Mouse (Mus musculus): ENCODE results near the gene Smg1. TPM values are rescaled to one million over a fixed set of nuclear protein-coding genes. Genes with fewer than 3 reads are reported as not detected.
A peak's percentile ranks its signal among the peaks of the same experiment; 100 is the strongest.

The Smg1 gene
- total RNA-seq (2012; rRNA removed) (28.0 and 29.2 TPM in 2 replicates), total RNA-seq (2014; rRNA removed) (16.1 and 17.7 TPM in 2 replicates), polyA plus RNA-seq (2012; ENCODE audit: insufficient read length, low read depth) (33.2 and 35.0 TPM in 2 replicates)

DNA sequence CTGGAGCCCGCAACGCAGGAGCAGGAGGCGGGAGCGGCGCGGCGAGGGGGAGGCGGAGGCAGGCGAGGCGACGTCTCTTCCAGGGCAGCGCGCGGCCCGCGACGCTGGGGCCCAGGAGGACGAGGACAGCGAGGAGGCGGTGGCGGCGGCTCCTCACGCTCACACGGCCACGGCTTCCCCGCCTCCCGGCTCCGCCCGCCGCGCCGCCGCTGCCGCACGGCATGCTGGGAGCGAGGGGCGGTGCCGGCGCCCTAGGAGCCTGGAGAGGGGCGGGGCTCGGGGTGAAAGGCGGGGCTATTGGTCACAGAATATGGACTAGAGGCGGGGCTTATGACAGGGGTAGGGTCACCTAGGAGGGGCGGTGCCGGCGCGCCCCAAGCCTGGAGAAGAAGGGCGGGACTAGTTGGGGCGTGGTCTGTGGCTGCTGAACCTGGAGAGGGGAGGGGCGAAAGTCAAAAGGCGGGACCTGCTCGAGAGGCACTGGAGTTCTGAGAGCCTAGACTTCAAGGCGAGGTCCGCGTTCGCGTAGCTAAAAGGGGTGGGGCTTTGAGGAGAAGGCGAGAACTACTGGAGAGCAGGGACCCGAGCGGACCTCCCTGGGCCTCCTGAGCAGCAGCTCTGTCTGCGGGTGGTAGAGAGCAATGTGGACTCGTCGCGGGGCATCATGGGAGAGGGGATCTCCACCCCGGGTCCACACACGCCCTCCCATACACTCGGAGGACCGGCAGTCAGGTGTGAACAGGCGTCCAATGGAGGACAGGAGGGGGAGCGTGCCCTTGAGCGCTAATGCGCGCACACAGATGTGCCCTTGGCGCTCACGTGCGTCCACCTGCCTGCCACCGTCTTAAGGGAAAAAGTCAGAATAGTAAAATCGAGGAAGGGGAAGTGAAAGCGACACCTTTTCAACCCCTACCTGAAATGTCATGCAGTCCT, at the start of gene Smg1:
Smg1 (minus strand) TSS at position 218 of the 933 bp plus-strand sequence.
- Histone ChIP-seq H3K27me3 (replicated peaks) (no peaks in the 10 kb centered on the region), H3K9me3 (replicated peaks; ENCODE audit: low read length) (peaks cover 5% of the 10 kb centered on the region), H3K27ac (ENCODE audit: insufficient read depth, low read depth) (peak within 1 kb of the TSS; percentile 87), H3K4me3 (replicated peaks in 1 of 3; ENCODE audit: low read depth in 2 of 3, low read length in 2 of 3, poor library complexity in 1 of 3) (peak within 1 kb of the TSS; percentile 75 to 91 (median 90)), H3K4me2 (ENCODE audit: insufficient read depth, low read depth, poor library complexity, severe bottlenecking) (peak within 1 kb of the TSS; percentile 91), H3K79me2 (replicated peaks; ENCODE audit: control insufficient read depth, extremely low read depth, insufficient read depth, poor library complexity, severe bottlenecking) (peaks cover 46% of the 10 kb centered on the region), H3K4me1 (ENCODE audit: control insufficient read depth in 1 of 2, insufficient read depth in 2 of 2) (peaks cover 4 to 32% of the 10 kb centered on the region in 2 experiments; a peak in 2 of 4 replicates), H3K9ac (ENCODE audit: insufficient read depth, low read depth) (peak within 1 kb of the TSS; percentile 87), H3K36me3 (replicated peaks in 1 of 2; ENCODE audit: control insufficient read depth in 1 of 2, insufficient read depth in 1 of 2, low read length in 1 of 2) (peaks cover 0 to 8% of the 10 kb centered on the region in 2 experiments)
- in situ Hi-C loops (cut with MboI; ENCODE audit: low pct_ligation_motif_present, low pct_unique_long_range_greater_than_20kb, low sequenced_read_pairs) = no loop called here
- dilution Hi-C loops (cut with MboI; ENCODE audit: extremely low pct_ligation_motif_present, extremely low pct_unique_long_range_greater_than_20kb, low sequenced_read_pairs) = no loop called here
- DNase-seq (ENCODE audit: extremely low read depth) = peak; percentile 99
- TF ChIP-seq JUND (conservative IDR thresholded peaks at IDR 0.05; ENCODE audit: low read depth, low read length) (0 out of 2 replicates have a peak, but pooled peaks have one; percentile 12), RAD21 (IDR thresholded peaks at IDR 0.05; ENCODE audit: low read depth, low read length) (no peak), SMC3 (IDR thresholded peaks at IDR 0.05; ENCODE audit: low read depth, low read length) (no peak), ETS1 (conservative IDR thresholded peaks at IDR 0.05; ENCODE audit: low read depth, low read length) (peak; percentile 78), TCF12 (IDR thresholded peaks at IDR 0.05; ENCODE audit: low read depth, low read length) (peak; percentile 69), CTCF (conservative IDR thresholded peaks at IDR 0.05 in 1 of 2, IDR thresholded peaks at IDR 0.05 in 1 of 2; ENCODE audit: low read depth in 2 of 2, low read length in 2 of 2) (no peak), MEF2A (IDR thresholded peaks at IDR 0.05; ENCODE audit: borderline replicate concordance, low read depth, low read length) (0 out of 2 replicates have a peak, but pooled peaks have one; percentile 6), MAZ (IDR thresholded peaks at IDR 0.05; ENCODE audit: low read depth, low read length) (peak; percentile 19; the same call in 1 of the 2 replicates), GABPA (IDR thresholded peaks at IDR 0.05; ENCODE audit: insufficient replicate concordance, low read depth, low read length) (no peak), MAX (IDR thresholded peaks at IDR 0.05; ENCODE audit: low read length) (peak; percentile 77; the same call in 1 of the 2 replicates), USF2 (conservative IDR thresholded peaks at IDR 0.05; ENCODE audit: low read depth, low read length) (no peak), NRF1 (IDR thresholded peaks at IDR 0.05; ENCODE audit: low read depth, low read length) (peak; percentile 25; the same call in 1 of the 2 replicates), MYC (IDR thresholded peaks at IDR 0.05; ENCODE audit: low read depth, low read length) (peak; percentile 80), MXI1 (IDR thresholded peaks at IDR 0.05; ENCODE audit: low read depth, low read length) (peak; percentile 55; the same call in 1 of the 2 replicates), RCOR1 (conservative IDR thresholded peaks at IDR 0.05; ENCODE audit: low read depth, low read length) (peak; percentile 85), ZC3H11A (IDR thresholded peaks at IDR 0.05; ENCODE audit: low read depth, low read length) (no peak), PAX5 (IDR thresholded peaks at IDR 0.05; ENCODE audit: low read length) (no peak), USF1 (IDR thresholded peaks at IDR 0.05; ENCODE audit: low read depth, low read length) (peak; percentile 56), ZNF384 (IDR thresholded peaks at IDR 0.05; ENCODE audit: low read depth, low read length) (no peak), CHD1 (IDR thresholded peaks at IDR 0.05; ENCODE audit: low read depth, low read length) (no peak), UBTF (IDR thresholded peaks at IDR 0.05; ENCODE audit: low read depth, low read length) (no peak), ELF1 (IDR thresholded peaks at IDR 0.05; ENCODE audit: low read depth, low read length) (peak; percentile 59), TBP (conservative IDR thresholded peaks at IDR 0.05; ENCODE audit: low read depth, low read length) (no peak), E2F4 (IDR thresholded peaks at IDR 0.05; ENCODE audit: insufficient replicate concordance, low read depth, low read length) (no peak), JUN (IDR thresholded peaks at IDR 0.05; ENCODE audit: insufficient read depth, low read depth, low read length) (no peak), HCFC1 (IDR thresholded peaks at IDR 0.05; ENCODE audit: low read depth, low read length) (peak; percentile 40; the same call in 1 of the 2 replicates), MAFK (IDR thresholded peaks at IDR 0.05; ENCODE audit: insufficient replicate concordance, low read length) (no peak), POLR2A (IDR thresholded peaks at IDR 0.05; ENCODE audit: low read depth, low read length) (peak; percentile 59), IRF4 (IDR thresholded peaks at IDR 0.05; ENCODE audit: low read depth, low read length) (peak; percentile 79), CHD2 (IDR thresholded peaks at IDR 0.05; ENCODE audit: low read length) (no peak), NELFE (IDR thresholded peaks at IDR 0.05; ENCODE audit: low read depth, low read length) (peak; percentile 58; the same call in 1 of the 2 replicates), ZMIZ1 (IDR thresholded peaks at IDR 0.05; ENCODE audit: low read depth, low read length) (no peak; the same call in 1 of the 2 replicates), EP300 (IDR thresholded peaks at IDR 0.05; ENCODE audit: low read length) (peak; percentile 82), ZKSCAN1 (IDR thresholded peaks at IDR 0.05; ENCODE audit: borderline replicate concordance, low read depth, low read length) (no peak), BHLHE40 (IDR thresholded peaks at IDR 0.05; ENCODE audit: low read depth, low read length) (peak; percentile 99), POLR2AphosphoS2 (IDR thresholded peaks at IDR 0.05; ENCODE audit: low read depth, low read length) (no peak)
